Mouse (Mus musculus) adrenal gland (tissue): ENCODE data around the gene Tas2r118.

Experiments
- intact Hi-C: fragments of 180-260 bp; cut with DNase I; formaldehyde crosslinking; loops from one replicate; pipeline ENCODE4 v1.15.1; 2025
- long read RNA-seq, 2 experiments: library from polyadenylated mRNA; unstranded; transcript quantifications; one replicate each; pipeline ENCODE4 v2.0.0; 2020; ENCODE audit warnings: borderline replicate concordance in 1 of 2; ENCODE audit not compliant: insufficient replicate concordance in 1 of 2

Gene Tas2r118
- long read RNA-seq, experiment 1: 0 reads
- long read RNA-seq, experiment 2: 0 reads

GRCm38 (mm10) chr6:23969960-23970359, at the start of gene Tas2r118:
Gene Tas2r118 (minus strand): TSS chr6:23970060.
- intact Hi-C loops: no loop called here

DNA sequence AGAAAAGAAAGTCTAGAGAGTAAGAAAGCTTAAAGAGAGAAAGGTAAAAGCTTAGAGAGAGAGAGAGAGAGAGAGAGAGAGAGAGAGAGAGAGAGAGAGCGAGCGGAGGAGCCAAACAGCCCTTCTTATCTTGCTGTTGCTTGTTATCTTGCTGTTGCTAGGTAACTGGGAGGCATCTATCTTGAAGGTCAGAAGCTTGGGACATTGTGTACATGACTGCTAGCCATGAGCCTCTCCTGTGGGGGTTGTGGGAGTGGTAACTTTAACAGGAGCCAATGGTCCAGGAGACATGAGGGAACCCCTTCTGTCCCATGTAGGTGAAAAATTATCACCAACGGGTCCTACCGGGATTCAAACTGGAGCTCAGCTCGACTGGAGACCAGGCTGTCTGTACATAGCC, 48.5 kb upstream of the Tas2r118 start:
- intact Hi-C loops: no loop called here

DNA sequence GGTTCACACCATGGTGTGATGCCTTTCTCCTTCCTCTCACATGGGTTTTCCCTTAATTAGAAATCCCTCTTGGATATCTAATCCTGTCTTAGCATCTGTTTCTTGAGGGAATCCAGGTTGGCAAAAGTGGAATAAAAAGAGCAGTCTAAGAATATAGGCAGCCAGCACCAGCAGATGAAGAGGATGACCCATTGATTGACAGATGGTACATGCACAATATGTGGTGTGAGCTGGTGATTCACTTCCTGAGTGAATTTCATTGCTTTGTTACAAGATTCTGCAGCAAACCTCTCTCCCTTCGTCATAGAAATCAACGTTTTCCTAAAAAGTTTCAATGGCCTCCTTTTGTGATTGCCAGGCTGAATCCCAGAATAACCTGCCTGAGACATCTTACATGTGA, 23.4 kb upstream of the Tas2r118 start:
- intact Hi-C loops: no loop called here

DNA sequence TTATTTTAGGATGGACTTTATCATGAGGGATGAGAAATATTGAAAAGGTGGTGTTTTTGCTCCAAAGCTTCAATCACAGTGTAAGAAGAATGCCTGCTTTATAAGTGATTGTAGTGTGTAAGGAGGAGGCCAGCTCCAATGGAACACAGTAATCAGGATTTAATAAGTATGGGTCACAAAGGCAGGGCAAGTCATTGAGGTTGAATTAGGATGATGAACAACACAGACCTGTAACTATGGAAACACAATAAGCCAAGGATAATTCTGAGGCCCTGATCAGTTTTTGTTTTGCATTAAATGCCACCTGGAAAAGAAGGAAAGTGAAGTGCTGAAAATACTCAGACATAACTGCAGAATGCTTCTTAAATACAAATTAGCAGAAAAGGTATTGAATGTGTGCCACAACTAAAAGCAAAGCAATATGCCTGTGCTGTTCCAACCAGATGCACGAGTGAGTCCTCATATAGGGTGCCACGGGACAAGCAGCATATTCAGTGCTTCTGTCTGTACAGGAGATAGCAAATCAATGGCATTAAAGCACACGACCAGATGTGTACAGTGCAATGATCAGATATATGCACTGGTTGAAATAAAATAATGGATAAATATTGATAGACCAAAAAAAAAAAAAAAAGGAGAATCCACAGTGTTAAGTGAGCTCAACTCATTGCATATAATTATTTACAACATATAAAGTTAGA, 21.0 kb upstream of the Tas2r118 start:
- intact Hi-C loops: no loop called here

DNA sequence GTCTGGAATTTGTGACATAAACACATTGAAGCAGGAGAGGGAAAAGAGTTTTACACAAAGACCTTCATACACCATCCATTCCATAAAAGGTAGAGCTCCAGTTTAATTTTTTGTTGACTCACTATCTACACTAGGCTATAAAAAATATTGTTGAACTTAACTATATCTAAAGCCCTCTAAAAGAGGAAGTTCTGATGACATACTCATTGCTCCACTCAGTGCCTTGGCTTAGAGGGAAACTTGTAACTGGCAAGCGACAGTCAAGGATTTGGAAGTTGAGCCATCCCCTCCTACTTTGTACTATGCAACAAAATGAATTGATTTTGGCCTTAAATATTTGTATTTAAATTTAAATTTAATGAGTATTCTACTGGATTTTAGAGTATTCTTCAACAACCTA, 16.4 kb upstream of the Tas2r118 start:
- intact Hi-C loops: no loop called here

- intact Hi-C loops: no loop called here
Observed at GRCm38 (mm10) chr6:23966980-23967379, 2.9 kb downstream of the Tas2r118 start.

DNA sequence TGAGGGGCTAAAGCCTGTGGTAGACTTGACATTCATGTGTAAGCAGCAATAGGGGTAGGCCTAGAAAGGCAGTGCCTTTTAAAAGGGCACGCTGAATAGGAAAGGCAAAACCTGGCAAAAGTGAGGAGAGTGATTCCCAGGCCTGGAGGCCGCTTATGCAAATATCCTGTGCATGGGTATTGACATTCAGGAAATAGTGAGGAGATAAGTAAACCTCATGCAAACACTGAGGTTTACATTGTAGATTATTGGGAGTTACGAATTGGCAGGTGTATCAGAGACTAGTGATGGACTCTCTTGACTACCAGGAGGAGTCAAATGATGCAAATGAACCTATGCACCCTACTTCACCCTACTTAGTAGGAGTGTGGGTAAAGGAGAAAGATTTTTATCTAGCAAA, 3.9 kb downstream of the Tas2r118 start:
- intact Hi-C loops: no loop called here

DNA sequence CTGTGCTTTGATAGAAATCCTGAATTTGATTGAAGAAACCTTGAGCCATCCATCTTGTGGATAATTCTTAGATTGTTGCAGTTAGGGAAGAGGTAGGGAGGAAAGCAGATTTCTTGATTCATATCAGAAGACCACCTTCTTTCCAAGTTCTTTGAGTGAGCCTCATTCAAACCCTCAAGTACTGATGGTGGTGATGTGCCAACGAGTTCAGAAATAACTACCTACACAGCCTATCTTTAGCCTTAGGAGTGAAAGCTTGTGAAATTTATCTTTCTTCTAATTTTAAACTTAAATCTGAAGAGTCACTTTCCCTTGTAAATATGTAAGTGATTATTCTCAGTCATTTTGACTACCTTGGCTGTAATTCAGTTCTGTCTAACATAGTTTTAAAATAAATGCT, 6.1 kb downstream of the Tas2r118 start:
- intact Hi-C loops: no loop called here

GRCm38 (mm10) chr6:23940776-23941175, 29.1 kb downstream of the Tas2r118 start:
- intact Hi-C loops: no loop called here

DNA sequence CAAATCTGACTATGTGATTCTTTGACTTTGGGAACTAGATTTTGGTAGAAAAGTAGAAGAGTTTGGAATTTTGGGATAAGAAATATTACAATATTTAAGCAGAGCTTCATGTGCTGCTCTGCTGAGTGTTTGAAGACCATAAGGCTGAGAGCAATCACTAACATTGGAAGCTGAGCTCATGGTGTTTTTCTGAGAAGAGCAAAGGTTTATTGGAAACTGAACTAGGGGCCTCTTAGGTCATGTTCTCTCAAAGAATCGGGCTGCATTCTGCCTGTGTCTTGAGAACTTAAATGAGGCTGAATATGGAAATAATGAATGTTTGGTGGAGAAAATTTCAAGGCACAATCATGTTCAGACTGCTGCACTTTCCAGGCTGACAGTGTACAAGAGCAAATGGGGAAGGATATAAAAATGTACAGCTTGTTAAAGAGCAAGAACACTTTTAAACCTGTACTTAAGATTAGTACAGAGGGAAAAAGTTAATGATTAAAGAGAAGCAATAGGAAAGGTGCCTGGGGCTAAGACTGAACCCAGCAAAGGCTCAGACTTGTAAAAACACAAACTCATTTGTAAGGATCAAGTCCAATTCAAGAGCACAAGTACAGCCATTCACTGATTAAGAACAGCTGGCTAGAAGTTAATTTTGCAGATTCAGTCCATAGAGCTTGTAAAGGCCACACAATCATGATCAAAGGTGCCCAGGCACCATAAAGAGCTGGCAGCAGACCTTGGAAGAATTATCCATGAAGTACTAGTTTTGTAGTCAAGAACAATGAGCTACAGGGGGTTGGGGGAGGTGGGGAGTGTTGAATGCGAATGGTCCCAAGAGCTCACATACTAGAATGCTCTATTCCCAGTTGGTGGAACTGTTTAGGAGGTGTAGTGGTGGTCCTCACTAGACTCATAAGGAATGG, 31.0 kb downstream of the Tas2r118 start:
- intact Hi-C loops: no loop called here

GRCm38 (mm10) chr6:23936414-23936813, 33.4 kb downstream of the Tas2r118 start:
- intact Hi-C loops: no loop called here

GRCm38 (mm10) chr6:23923806-23924205, 46.1 kb downstream of the Tas2r118 start:
- intact Hi-C loops: no loop called here
